Mouse (Mus musculus) brown adipose tissue, adult 24 weeks (tissue): ENCODE measurements around the gene Zfp993. TPM values are rescaled to one million over a fixed set of nuclear protein-coding genes. Genes with fewer than 3 reads are reported as not detected.
A peak's percentile ranks its signal among the peaks of the same experiment; 100 is the strongest.
"Not testable (repeated sequence)": the region's sequence is repeated elsewhere in the genome, so short reads cannot be mapped to it uniquely, and the experiment has no call there.

Experiments
- H3K27ac ChIP-seq: fragments of 200-500 bp; replicated peaks from 2 replicates; pipeline ENCODE4 v1.5.1; 2012; ENCODE audit warnings: low read depth, mild to moderate bottlenecking, low read length
- H3K4me1 ChIP-seq: fragments of 200-500 bp; 2 replicates; pipeline ENCODE4 v1.6.1; 2012; ENCODE audit warnings: low read length, mixed read lengths; ENCODE audit not compliant: control insufficient read depth, insufficient read depth, insufficient read length
- H3K4me3 ChIP-seq: fragments of 200-500 bp; 2 replicates; pipeline ENCODE4 v1.5.1; 2012; ENCODE audit warnings: low read depth, mild to moderate bottlenecking, low read length, moderate library complexity; ENCODE audit not compliant: insufficient read depth
- polyA plus RNA-seq: library from polyadenylated mRNA; stranded (reverse); fragments of >200 nt; gene quantifications from 2 replicates; pipeline ENCODE4 v1.2.4, GENCODE M21; 2012; ENCODE audit not compliant: missing spikeins, insufficient read depth, insufficient read length

Zfp993 gene
- not detected in 2 replicates for polyA plus RNA-seq

DNA sequence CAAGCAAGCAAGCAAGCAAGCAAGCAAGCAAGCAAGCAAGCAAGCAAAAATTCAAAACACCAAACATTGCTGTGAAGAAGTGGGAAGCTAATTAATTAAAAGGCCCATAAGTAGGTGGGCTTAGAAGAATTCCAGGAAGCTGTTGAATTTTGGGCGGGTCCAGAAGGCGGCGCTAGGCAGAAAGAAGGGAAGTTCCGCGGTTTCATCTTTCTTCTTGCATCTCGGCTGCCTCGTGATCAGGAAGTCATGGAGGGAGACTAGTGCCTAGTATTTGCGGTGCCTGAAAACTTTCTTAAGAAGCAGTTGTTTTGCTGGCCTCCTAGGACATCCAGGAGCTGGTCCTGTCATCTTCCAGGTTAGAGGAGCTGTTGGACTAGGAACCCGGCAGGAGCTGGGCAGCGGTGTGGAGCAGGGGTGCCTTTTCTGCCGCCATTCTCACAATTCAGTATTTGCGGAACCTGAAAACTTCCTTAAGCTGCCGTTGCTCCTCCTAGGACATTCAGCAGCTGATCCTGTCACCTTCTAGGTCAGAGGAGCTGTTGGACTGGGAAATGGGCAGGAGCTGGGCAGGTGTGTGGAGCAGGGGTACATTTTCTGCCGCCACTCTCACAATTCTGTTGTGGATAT is at the start of gene Zfp993:
Gene Zfp993, plus strand, starts transcription at position 188 of the 627 bp plus-strand sequence.
- H3K27ac ChIP-seq, H3K4me1 ChIP-seq, H3K4me3 ChIP-seq: not testable (repeated sequence)

DNA sequence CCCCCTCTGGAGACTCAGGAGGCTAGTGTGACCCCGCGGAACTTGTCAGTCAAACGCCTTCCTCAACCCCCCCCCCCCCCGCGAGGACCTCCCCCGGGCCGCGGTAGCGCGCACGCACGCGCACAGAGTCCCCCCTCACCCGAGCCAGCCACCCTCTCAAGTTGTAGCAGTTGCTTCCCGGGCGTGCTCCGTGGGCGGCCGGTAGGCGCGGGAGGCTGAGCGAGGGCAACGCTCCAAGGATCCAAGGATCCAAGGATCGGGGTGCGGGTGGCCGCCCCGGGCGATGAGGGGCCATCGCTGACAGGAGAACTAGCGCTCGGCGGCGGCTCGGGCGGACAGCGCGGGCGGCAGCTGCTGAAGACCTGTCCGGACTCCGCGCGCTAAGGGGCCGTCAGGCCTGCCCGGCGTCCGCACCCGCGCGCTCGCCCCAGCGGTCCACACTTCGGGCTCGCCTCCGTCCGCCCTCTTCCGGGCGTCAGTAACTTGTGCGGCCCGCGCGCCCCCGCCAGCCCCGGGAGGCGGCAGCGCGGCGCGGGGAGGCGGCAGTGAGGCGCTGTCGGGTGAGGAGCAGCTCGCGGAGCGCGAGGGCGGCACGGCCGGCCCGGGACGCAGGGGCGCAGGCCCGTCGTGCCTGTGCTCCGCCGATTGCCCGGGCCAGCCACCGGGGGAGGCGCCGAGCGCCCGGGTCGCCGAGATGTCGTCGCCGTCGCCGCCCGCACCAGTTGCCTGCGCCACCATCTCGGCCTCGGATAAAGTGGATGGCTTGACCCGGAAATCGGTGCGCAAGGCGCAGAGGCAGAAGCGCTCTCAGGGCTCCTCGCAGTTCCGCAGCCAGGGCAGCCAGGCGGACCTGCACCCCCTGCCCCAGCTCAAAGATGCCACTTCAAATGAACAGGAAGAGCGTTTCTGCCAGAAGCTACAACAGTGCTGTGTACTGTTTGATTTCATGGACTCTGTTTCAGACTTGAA is 30.6 kb upstream of the Zfp993 start:
- H3K27ac ChIP-seq, H3K4me3 ChIP-seq, H3K4me1 ChIP-seq: not testable (repeated sequence)

DNA sequence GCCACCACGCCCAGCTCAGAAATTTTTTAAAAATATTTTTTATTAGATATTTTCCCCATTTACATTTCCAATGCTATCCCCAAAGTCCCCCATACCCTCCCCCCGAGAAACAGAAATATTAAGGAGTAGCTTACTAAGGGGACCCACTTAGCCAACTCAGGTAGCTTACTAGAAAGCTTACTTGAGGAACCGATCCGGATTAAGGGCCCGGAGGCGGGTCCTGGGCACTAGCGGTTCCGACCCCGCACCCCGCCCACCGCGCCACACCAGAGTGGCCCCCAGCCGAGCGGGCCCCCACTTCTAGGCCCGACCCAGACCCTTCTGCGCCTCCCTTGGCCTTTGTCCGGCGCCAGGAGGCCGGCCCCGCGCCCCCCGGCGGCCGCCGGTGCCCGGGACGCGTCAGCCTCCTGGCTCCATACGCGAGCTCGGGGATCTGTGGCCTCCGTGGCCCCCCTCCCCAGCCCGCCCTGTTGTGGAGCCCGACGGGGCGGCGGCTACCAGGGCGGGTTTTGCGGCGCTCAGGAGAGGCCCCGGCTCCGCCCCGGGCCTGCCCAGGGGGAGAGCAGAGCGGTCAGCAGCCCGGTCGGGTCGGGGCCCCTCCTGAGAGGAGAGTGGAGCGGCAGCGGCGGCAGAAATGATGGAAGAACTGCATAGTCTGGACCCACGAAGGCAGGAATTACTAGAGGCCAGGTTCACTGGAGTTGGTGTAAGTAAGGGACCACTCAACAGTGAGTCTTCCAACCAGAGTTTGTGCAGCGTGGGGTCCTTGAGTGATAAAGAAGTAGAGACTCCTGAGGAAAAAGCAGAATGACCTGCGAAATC is 7.0 kb upstream of the Zfp993 start:
- not testable (repeated sequence) for H3K27ac ChIP-seq

DNA sequence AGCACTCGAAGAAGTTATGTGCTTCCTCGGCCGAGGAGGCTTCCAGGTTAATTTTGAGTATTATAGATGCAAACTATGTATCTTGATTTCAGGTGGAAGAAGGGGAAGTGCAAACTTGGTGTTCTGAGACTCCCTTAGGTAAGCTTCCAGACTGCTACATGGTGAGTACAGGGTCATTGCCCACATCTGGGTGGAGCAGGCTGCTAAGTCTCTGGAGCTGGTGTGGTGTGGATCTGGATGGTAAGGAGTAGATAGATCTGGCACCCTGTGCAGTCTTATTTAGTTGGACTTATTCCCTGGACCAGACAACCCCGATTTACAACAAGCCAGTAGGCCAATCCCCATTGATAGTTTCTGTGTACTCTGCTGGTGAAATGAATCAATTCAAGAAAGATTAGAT is 33.6 kb downstream of the Zfp993 start:
- H3K4me3 ChIP-seq, H3K4me1 ChIP-seq, H3K27ac ChIP-seq: not testable (repeated sequence)

More for the DNA sequence above, 7.0 kb upstream of the Zfp993 start:
- peak overlapping the region; percentile 30; the same call in 1 of the 2 replicates for H3K4me3 ChIP-seq
- H3K4me1 ChIP-seq: not testable (repeated sequence)

DNA sequence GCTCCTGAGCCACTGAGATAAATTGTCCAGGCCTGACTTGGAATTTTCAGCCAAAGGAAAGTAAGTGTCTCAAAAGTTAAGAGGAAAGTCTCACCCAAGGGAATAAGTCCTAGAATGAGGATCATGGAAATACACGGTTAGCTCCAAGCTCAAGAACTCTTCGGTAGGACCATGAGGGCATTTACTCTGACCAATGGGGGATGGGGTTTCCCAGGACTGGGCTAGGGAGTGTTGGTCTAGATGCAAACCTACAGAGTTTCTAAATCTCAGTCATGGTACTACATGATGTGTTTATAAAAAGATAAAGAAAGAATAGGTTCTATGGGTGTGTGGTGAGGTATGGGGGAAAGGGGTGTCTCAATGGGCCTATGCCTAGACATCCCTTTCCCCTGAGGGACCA is 38.9 kb downstream of the Zfp993 start:
- not testable (repeated sequence) for H3K4me1 ChIP-seq, H3K4me3 ChIP-seq, H3K27ac ChIP-seq

DNA sequence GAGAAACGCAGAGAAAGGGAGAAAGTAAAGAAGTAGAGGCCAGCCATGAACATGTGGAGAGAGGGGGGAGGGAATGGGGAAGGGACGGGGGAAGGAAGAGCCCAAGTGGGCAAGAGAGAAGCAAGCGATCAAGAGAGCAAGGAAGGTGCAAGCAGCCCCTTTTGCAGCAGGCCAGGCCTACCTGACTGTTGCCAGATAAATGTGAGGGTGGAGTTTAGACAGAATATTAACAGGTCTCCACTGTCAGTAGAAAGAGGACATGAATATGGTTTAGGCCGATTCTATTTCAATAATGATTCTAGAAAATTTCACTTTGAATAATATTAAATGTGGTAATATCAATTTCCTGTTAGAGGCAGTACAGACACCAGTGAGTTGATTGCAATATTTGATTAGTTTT is 39.4 kb downstream of the Zfp993 start:
- H3K4me3 ChIP-seq, H3K4me1 ChIP-seq, H3K27ac ChIP-seq: not testable (repeated sequence)

DNA sequence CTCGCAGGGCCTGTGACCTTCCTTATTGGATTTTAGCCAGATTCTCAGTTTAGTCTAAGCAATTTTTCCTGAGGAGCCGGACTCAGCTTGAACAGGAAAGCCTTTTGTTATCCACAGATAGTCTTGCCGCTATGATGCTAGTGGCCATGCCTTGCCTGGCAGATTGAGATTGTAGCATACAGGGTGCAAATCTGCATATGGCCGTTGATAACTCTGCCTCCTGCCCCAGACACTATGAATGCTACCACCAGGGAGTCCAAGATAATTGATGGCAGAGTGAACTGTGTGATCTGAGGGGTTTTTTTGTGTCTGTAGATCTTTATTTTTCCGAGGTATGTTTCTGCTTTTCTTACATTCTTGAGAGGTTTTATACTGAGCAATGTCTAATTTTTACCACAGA is 39.9 kb downstream of the Zfp993 start:
- H3K27ac ChIP-seq, H3K4me3 ChIP-seq, H3K4me1 ChIP-seq: not testable (repeated sequence)

Other genes with a start within 250 kb of the Zfp993 start
- 1.6 and 1.9 TPM in 2 replicates for gene Zfp992, start 161.9 kb upstream of the Zfp993 start, polyA plus RNA-seq
- not detected in 2 replicates for gene Zfp981, start 108.9 kb upstream of the Zfp993 start, polyA plus RNA-seq